Mouse (Mus musculus) brown adipose tissue, adult 24 weeks (tissue): Measurements from ENCODE around the gene Nfia. TPM values are rescaled to one million over a fixed set of nuclear protein-coding genes. Genes with fewer than 3 reads are reported as not detected.
A peak's percentile ranks its signal among the peaks of the same experiment; 100 is the strongest.

Experiments used
- H3K27ac ChIP-seq: fragments of 200-500 bp; replicated peaks from 2 replicates; pipeline ENCODE4 v1.5.1; 2012; ENCODE audit warnings: low read depth, mild to moderate bottlenecking, low read length
- H3K4me1 ChIP-seq: fragments of 200-500 bp; 2 replicates; pipeline ENCODE4 v1.6.1; 2012; ENCODE audit warnings: low read length, mixed read lengths; ENCODE audit not compliant: control insufficient read depth, insufficient read depth, insufficient read length
- H3K4me3 ChIP-seq: fragments of 200-500 bp; 2 replicates; pipeline ENCODE4 v1.5.1; 2012; ENCODE audit warnings: low read depth, mild to moderate bottlenecking, low read length, moderate library complexity; ENCODE audit not compliant: insufficient read depth
- polyA plus RNA-seq: library from polyadenylated mRNA; stranded (reverse); fragments of >200 nt; gene quantifications from 2 replicates; pipeline ENCODE4 v1.2.4, GENCODE M21; 2012; ENCODE audit not compliant: missing spikeins, insufficient read depth, insufficient read length

The Nfia gene
- polyA plus RNA-seq = 43.3 and 74.8 TPM in 2 replicates

DNA sequence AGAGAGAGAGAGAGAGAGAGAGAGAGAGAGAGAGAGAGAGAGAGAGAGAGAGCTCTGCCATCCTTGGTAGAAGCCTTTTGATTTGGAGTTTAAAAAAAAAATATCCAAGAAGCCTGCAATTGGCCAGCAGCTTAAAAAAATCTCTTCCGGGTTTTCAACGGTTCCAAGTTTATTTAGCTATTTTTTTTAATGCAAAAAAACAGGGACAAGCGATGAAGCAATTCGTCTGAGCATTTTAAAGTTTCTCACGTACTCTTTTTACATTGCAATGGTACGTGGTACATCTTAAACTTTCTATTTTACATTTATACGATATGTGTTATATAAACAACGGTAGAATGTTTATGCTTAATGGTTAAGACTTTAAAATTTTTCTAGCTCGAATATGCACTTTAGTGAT lies at the start of gene Nfia:
Nfia (plus strand) TSS at position 94 of the 400 bp plus-strand sequence.
- no peaks in the 10 kb centered on the region for H3K4me1 ChIP-seq
- H3K4me3 ChIP-seq = peak within 1 kb of the TSS; percentile 73
- peak within 1 kb of the TSS; percentile 88 for H3K27ac ChIP-seq

DNA sequence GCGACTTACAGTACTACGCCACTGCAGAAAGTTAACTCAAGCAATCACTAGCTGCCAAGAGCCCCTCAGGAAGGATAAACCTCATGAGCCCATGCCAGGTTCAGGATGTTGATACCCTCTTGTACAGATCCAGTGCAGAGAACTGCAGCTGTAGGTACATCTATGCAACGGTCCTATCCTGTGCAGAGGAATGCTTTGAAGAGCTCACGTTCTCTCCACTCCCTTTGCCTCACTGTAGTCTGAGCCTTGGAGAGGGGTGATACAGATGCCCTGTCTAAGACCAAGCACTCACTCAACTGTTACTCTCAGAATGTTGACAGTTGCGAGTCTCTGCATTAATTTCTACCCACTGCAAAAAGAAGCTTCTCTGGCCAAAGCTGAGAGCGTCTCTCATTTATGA lies 49.2 kb upstream of the Nfia start:
- no peak overlapping the region for H3K27ac ChIP-seq
- H3K4me1 ChIP-seq = no peaks in the 10 kb centered on the region
- no peak overlapping the region for H3K4me3 ChIP-seq

- Histone ChIP-seq H3K27ac (no peak overlapping the region), H3K4me3 (no peak overlapping the region), H3K4me1 (no peaks in the 10 kb centered on the region)
Measured at GRCm38 (mm10) chr4:97728520-97728919, 44.0 kb upstream of the Nfia start.

- no peak overlapping the region for H3K4me3 ChIP-seq
- no peak overlapping the region for H3K27ac ChIP-seq
- H3K4me1 ChIP-seq = no peaks in the 10 kb centered on the region
Measured at GRCm38 (mm10) chr4:97729999-97730398, 42.5 kb upstream of the Nfia start.

DNA sequence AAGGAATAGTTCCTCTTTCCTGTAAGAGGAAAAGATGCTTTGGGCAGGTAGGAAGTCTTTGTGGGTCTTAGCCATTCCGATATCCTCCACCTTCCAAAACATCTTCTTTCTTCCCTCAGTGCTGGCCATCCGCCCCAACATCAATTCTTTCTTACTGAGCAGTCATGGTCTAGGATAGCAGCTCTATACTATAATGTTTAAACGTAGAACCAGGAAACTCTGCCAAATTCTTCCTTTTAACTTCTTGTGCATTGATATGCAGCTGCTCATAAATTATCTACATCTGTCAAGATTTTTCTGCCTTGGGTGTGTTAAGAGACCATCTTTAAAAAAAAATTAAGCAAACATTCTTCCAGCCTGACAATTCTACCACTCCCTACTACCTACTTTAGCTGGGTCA lies 42.1 kb upstream of the Nfia start:
- no peak overlapping the region for H3K4me3 ChIP-seq

DNA sequence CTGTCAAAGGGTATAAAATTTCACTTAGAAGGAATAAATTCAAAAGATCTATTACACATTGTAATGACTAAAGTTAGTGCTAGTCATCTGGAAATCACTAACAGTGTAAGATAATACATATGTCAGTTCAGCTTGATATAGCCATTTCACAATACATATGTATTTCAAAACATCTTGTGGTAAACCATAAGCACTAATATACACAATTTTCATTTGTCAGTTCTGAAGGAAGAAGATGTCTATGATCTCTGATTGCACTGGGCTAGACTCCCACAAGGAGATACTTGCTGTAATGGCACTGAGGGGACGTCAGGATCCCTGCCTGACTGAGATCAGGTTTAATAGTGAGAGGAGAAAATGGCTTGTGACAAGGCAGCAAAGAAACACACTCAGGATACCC lies 39.1 kb upstream of the Nfia start:
- Histone ChIP-seq H3K27ac (no peak overlapping the region), H3K4me3 (no peak overlapping the region), H3K4me1 (no peaks in the 10 kb centered on the region)

More for the DNA sequence above, 42.1 kb upstream of the Nfia start:
- Histone ChIP-seq H3K27ac (no peak overlapping the region), H3K4me1 (no peaks in the 10 kb centered on the region)

DNA sequence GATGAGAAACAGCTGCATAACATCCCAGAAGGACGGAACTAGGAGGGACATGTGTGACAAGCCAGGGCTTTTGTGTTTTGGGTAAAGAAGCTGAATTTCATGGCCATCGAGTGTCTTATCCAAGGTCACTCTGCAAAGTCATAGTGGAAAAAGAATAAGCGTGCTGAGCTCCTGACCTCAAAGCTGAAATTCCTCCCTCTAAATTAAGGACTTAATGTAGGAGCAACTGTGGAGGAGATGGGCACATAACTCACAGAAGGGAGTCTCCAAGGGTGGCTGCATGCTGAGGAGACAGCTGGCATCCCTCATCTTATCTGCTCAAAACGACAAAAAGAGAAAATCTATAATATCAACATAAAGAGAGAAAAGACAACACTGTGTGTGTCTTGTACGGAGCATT lies 28.6 kb upstream of the Nfia start:
- Histone ChIP-seq H3K4me1 (no peaks in the 10 kb centered on the region), H3K27ac (no peak overlapping the region), H3K4me3 (no peak overlapping the region)

GRCm38 (mm10) chr4:97745296-97746105 lies 27.0 kb upstream of the Nfia start:
- H3K4me3 ChIP-seq = peak overlapping the region; percentile 64
- H3K27ac ChIP-seq = 0 out of 2 replicates have a peak overlapping the region, but pooled peaks have one; percentile 8
- H3K4me1 ChIP-seq = no peaks in the 10 kb centered on the region

DNA sequence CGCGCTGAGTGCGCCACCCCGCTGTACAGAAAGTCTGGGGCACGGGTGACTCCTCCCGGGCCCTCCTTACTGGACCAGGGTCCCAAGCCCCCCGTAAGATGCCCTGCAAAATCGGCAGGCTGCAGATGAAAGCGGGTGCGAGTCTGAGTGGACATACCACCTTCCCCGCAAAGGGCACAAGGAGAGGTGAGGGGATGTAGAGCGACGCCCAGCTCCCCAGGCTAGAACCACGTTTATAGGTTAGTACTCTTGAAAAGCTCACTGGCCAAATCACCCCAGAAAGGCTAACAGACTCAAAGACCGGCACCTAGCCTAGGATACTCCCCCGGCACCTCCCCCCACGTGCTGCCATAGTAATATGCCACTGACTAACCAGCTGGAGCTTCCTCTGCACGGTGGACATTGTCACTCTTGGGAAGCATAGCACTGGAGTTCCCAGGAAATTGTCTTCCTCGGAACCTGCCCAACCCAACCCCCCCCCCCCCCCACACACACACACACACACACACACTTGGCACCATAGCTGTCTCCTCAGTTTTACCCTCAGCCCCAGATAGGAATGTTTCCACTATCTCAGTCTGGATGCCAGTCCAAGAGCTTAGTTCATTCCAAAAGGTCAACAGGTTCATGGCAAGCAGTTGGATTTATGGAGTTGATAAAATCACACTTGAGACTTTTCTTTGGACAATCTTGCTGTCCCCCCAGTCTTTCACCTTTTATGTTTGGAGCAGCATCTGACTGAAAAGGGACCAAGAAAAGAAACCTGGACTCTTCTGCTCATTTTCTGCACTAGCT lies 26.2 kb upstream of the Nfia start:
- H3K27ac ChIP-seq = 0 out of 2 replicates have a peak overlapping the region, but pooled peaks have one; percentile 8
- H3K4me3 ChIP-seq = peak overlapping the region; percentile 64
- no peaks in the 10 kb centered on the region for H3K4me1 ChIP-seq

DNA sequence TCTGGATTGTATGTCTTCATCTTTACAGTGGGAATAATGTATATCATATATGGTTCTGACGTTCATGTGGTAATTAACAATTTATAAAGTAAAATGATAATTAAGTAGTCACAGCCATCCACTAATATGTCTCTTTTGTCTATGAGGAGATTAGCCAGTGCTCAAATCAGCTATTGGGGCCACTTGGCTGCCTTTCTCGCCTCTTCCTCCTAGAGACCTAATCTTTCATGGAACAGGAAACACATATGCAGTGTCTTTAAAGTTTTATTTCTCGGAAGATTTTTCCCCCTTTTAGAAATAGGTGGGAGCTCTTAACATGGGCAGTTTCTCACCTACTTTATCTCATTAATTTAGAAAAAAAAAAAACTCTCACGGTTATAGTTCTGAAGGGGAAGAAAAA lies 22.1 kb upstream of the Nfia start:
- peaks cover 15% of the 10 kb centered on the region for H3K4me1 ChIP-seq
- H3K4me3 ChIP-seq = no peak overlapping the region
- peak overlapping the region; percentile 58; the same call in 1 of the 2 replicates for H3K27ac ChIP-seq

GRCm38 (mm10) chr4:97751030-97751482 lies 21.5 kb upstream of the Nfia start:
- peaks cover 15% of the 10 kb centered on the region for H3K4me1 ChIP-seq
- peak overlapping the region; percentile 96 for H3K27ac ChIP-seq
- H3K4me3 ChIP-seq = peak overlapping the region; percentile 67

- Histone ChIP-seq H3K4me1 (peaks cover 15% of the 10 kb centered on the region), H3K4me3 (peak overlapping the region; percentile 67), H3K27ac (peak overlapping the region; percentile 96)
Measured at GRCm38 (mm10) chr4:97751483-97752251, 20.9 kb upstream of the Nfia start.

- Histone ChIP-seq H3K4me1 (peaks cover 15% of the 10 kb centered on the region), H3K27ac (peak overlapping the region; percentile 96), H3K4me3 (peak overlapping the region; percentile 67)
Measured at GRCm38 (mm10) chr4:97752276-97753010, 20.1 kb upstream of the Nfia start.

DNA sequence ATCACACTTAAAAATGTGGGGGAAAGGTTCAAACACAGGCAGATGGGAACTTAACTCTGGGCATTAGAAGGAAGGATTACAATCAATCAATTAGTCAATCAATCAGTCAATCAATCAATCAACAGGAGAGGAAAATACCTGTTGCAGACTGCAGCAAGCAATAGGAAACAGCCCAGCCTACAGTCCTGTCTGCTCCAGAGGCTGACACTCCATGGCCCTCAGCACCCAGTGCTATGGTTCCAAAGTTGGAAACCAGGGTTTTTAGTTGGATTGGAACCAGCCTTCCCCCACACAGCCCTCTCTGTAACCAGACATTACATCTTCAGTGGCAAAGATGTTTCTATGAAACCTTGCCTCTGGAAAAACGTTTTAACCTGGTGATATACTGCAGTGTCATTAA lies 19.0 kb upstream of the Nfia start:
- H3K4me1 ChIP-seq = peaks cover 15% of the 10 kb centered on the region
- peak overlapping the region; percentile 96 for H3K27ac ChIP-seq
- H3K4me3 ChIP-seq = peak overlapping the region; percentile 29
